Mouse (Mus musculus) lung, postnatal 0 days (tissue): Measurements from ENCODE around the gene Zbtb7b. TPM values are rescaled to one million over a fixed set of nuclear protein-coding genes. Genes with fewer than 3 reads are reported as not detected.

Source experiments
- ATAC-seq: fragments of 200-750 bp; cut with Nextera tagmentation; 2 replicates; pipeline ENCODE4 v1.8.0; 2017; ENCODE audit warnings: moderate library complexity
- DNase-seq: peaks from one replicate; pipeline ENCODE4 v3.0.0-alpha.2; 2016; ENCODE audit warnings: low spot score
- H3K27ac ChIP-seq: fragments of 300-500 bp; sonication (generic); 2 replicates; pipeline ENCODE4 v1.5.1; 2014; ENCODE audit warnings: antibody characterized with exemption, mild to moderate bottlenecking, low read length, mixed read lengths
- H3K27me3 ChIP-seq: fragments of 300-500 bp; sonication (generic); replicated peaks from 2 replicates; pipeline ENCODE4 v1.6.1; 2014; ENCODE audit warnings: low read length, mixed read lengths; ENCODE audit not compliant: insufficient read depth
- H3K36me3 ChIP-seq: fragments of 300-500 bp; sonication (generic); 2 replicates; pipeline ENCODE4 v1.6.1; 2014; ENCODE audit warnings: low read length, mixed read lengths; ENCODE audit not compliant: insufficient read depth
- H3K4me1 ChIP-seq: fragments of 300-500 bp; sonication (generic); 2 replicates; pipeline ENCODE4 v1.6.1; 2014; ENCODE audit warnings: antibody characterized with exemption, low read depth, low read length, mixed read lengths; ENCODE audit not compliant: insufficient read depth
- H3K4me2 ChIP-seq: fragments of 300-500 bp; sonication (generic); replicated peaks from 2 replicates; pipeline ENCODE4 v1.6.1; 2014; ENCODE audit warnings: low read depth, mild to moderate bottlenecking, low read length, moderate library complexity, mixed read lengths
- H3K4me3 ChIP-seq: fragments of 300-500 bp; sonication (generic); 2 replicates; pipeline ENCODE4 v1.5.1; 2014; ENCODE audit warnings: low read depth, low read length
- H3K9ac ChIP-seq: fragments of 300-500 bp; sonication (generic); replicated peaks from 2 replicates; pipeline ENCODE4 v1.6.1; 2014; ENCODE audit warnings: low read depth, mild to moderate bottlenecking
- H3K9me3 ChIP-seq: fragments of 300-500 bp; sonication (generic); 2 replicates; pipeline ENCODE4 v1.6.1; 2016; ENCODE audit warnings: low read length, mixed read lengths
- CTCF ChIP-seq: IDR thresholded peaks from 2 replicates; pipeline ENCODE4 v1.5.1; 2016; ENCODE audit warnings: antibody characterized with exemption, mild to moderate bottlenecking
- EP300 ChIP-seq: IDR thresholded peaks from 2 replicates; pipeline ENCODE4 v1.6.1; 2016; ENCODE audit warnings: antibody characterized with exemption, mild to moderate bottlenecking, control low read depth
- WGBS: fragments of 180-500 bp; shearing (Covaris S2); extraction: QIAGEN DNeasy Blood & Tissue Kit; methylation state at CpG from one replicate; pipeline ENCODE4 v1.1.7; 2014; 5-methylcytosine and 5-hydroxymethylcytosine counted together
- polyA plus RNA-seq: library from polyadenylated mRNA; unstranded; fragments of >200 nt; fragmentation: Nextera tagmentation; extraction: Ambion mirVana; gene quantifications from 2 replicates; pipeline ENCODE4 v1.2.1, GENCODE M21; 2015

Zbtb7b gene
- polyA plus RNA-seq, 1 experiment from 2014 or later = 7.3 TPM

DNA sequence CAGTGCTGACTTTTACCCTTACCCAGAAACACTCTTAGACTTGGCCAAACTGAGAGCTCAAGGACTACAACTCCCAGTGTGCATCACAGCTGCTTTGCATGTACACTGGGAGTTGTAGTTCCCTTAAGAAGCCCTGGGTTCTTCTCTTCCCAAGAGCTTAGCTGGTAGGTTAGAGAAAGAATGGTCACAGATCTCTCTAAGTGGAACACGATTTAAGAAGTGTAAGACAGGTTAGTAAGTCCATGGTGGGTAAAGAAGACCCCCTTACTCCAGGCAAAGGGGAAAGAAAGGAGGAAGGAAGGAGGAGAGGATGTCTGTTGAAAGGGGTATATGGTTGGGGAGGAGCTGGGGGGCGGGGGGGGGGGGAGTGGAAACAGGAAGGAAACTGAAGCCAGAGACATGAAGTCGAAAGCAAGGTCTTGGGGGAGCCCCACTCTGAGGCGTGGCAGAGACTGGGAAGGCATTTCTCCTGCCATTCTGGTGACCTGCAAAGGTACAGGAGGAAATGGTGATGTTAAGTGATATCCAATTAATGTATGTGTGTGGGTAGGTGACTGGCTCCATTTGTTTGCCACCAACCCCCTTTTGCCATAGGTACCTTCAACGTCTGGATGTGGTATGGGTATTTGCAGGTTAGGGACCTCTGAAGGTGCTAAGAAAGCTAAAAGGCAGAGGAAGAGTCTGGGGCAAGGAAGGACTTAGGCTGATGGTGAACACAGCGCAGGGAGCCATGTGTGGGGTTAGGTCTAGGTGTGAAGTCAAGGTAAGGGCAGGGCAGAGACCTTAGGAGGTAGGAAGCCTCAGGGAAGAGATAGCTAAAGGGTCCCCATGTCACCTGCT, 5.5 kb downstream of the Zbtb7b start:
- no peak for ATAC-seq
- TF ChIP-seq EP300 (no peak), CTCF (no peak)
- Histone ChIP-seq H3K27me3 (no peaks in the 10 kb centered on the region), H3K4me3 (no peak overlapping the region), H3K27ac (no peak overlapping the region; the same call in 1 of the 2 replicates), H3K9ac (no peak overlapping the region), H3K9me3 (no peaks in the 10 kb centered on the region), H3K4me1 (peaks cover 18% of the 10 kb centered on the region), H3K36me3 (no peaks in the 10 kb centered on the region), H3K4me2 (no peak overlapping the region)
- 53% methylated on average over 6 of the region's 6 CpGs for WGBS
- peak; percentile 73 for DNase-seq

DNA sequence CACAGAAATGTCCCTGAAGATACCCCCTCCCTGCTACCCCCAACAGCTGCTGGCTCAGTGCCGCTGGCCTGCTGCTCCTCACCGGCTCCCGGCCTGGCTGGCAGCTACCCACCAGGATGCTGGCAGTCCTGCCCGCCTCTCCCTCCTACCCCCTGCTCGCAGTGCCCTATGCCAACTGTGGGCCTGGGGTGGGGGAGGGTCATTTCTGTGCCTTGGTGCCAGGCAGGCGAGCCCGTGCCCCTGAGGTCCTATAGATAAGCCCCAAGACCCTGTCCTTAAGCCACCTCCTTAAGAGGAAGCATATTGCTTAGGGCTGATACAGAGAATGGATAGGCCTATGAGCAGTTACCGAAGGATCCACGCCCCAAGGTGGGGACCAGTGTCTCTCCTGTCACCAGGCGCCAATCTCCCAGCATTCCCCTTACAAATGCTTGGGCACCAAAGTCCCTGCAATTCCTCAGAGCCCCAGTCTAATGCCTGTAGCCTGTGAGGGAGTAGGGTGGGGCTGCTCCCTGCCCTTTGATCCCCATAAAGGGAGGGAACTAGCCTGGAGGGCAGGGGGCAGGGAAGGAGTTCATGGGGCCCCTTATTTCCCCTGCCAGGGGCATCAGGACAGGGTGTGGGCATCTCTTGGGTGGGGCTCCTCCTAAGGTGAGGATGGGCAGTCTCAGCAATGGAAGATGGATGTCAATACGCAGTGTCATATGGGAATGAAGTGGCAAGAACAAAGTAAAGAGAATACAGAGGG, 6.3 kb downstream of the Zbtb7b start:
- Histone ChIP-seq H3K27me3 (no peaks in the 10 kb centered on the region), H3K9me3 (no peaks in the 10 kb centered on the region), H3K27ac (peak overlapping the region; percentile 72; the same call in 1 of the 2 replicates), H3K4me3 (no peak overlapping the region), H3K4me2 (0 out of 2 replicates have a peak overlapping the region, but pooled peaks have one; percentile 17), H3K36me3 (no peaks in the 10 kb centered on the region), H3K9ac (no peak overlapping the region), H3K4me1 (peaks cover 18% of the 10 kb centered on the region)
- ATAC-seq = no peak
- TF ChIP-seq EP300 (no peak), CTCF (no peak)
- peak; percentile 67 for DNase-seq
- 68% methylated on average over 10 of the region's 11 CpGs for WGBS

DNA sequence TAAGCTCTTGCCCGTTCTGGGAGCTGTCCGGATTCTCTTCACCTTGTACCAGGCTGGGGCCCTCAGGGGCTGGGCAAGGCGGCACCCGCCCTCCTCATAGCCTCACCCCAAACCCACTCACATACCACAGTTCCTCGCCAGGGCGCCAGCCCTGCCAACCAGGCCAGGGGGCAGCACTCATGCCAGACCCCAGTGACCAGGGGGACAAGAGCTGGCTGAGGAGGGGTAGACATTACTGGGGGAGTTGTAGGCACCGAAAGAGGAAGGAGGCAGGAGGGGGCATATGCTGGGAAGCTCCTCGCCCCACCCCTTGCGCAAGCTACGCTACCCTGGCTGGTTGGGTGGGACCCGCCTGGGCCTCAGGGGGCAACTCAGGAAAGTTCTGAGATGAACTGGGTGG, 6.9 kb downstream of the Zbtb7b start:
- no peak for ATAC-seq
- Histone ChIP-seq H3K9ac (no peak overlapping the region), H3K27ac (peak overlapping the region; percentile 72)

DNA sequence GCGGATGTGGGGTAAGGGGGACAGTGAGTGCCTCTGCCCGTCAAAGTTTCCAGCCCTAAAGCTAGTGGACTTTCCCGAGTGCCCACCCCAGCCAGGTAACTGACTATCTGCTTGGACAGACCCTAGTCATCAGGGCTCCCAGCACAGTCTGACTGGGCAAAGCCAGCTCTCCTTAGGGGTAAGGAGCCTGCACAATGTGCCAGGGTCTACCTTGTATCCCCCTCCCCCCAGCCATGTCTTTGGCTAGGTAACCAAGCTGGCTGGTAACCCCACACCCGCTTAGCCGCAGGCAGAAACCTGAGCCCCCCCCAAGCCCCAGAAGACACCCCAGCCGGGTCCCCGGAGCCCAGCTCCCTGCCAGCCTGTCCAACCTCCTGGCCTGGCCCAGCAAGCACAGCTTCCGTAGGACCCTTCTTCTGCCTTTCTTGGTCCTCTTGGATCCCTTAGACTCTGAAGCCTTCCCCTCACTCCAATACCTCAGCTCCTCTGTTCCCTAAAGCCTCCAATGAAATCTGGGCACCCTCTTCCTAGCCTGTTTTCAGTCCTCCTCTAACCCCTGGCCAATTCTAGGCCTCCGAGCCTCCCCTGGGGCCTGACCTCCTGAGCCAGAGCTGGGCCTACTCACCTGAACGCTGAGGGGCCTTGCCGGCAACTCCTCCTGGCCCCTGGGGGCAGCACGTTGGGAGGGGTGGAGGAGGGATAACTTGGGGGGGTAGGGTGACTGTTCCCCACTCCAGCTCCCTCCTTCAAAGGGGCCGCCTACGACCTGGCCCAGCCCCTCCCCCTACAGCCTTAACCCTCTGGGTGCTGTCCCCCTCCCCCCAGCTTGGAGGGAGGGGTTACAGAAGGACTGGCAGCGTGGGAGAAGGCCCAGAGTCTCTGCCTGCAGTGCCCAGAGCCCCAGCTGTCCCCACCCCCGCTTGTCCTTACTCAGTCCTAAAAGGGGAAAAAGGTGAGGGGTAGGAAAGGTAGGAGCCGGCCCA, 7.8 kb downstream of the Zbtb7b start:
- Histone ChIP-seq H3K27ac (peak overlapping the region; percentile 72), H3K27me3 (no peaks in the 10 kb centered on the region), H3K36me3 (no peaks in the 10 kb centered on the region), H3K4me1 (peaks cover 18% of the 10 kb centered on the region), H3K9me3 (no peaks in the 10 kb centered on the region), H3K4me2 (peak overlapping the region; percentile 40), H3K4me3 (no peak overlapping the region), H3K9ac (no peak overlapping the region)
- DNase-seq (no peak), ATAC-seq (no peak)
- 51% methylated on average over 17 of the region's 17 CpGs for WGBS
- no peak for TF ChIP-seq CTCF
- TF ChIP-seq EP300 = no peak

More for the DNA sequence above, 6.9 kb downstream of the Zbtb7b start:
- WGBS = 61% methylated on average over 9 of the region's 11 CpGs
- peak; percentile 22 for DNase-seq
- TF ChIP-seq CTCF (peak; percentile 22; the same call in 1 of the 2 replicates), EP300 (no peak)
- Histone ChIP-seq H3K4me3 (no peak overlapping the region), H3K36me3 (no peaks in the 10 kb centered on the region), H3K4me1 (peaks cover 18% of the 10 kb centered on the region), H3K9me3 (no peaks in the 10 kb centered on the region), H3K27me3 (no peaks in the 10 kb centered on the region), H3K4me2 (peak overlapping the region; percentile 40)

DNA sequence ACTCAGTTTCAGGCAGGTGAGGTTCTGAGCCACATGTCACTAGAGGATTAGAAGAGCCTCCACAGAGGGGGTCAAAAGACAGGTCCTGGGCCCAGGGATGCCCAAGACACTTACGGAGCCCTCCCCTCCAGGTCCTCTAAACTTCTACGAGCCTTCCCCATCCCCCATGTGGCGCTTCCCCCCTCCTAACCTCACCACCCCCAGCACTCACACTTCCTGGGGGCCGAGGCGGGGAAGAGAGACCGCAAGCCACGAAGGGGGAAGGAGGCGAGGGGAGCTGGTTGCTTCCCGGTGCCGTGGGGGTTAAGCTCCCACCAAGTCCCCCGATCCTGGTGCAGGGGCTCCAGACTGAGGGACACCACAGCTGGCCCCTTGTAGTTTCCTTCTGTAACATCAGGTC, 9.1 kb downstream of the Zbtb7b start:
- TF ChIP-seq EP300 (no peak), CTCF (no peak)
- H3K4me1 ChIP-seq = peaks cover 18% of the 10 kb centered on the region
- no peak overlapping the region for H3K4me2 ChIP-seq
- no peak overlapping the region for H3K27ac ChIP-seq
- 45% methylated on average over 10 of the region's 11 CpGs for WGBS
- H3K36me3 ChIP-seq = peaks cover 8% of the 10 kb centered on the region; the same call in 1 of the 2 replicates
- no peaks in the 10 kb centered on the region for H3K9me3 ChIP-seq
- no peak overlapping the region for H3K4me3 ChIP-seq
- H3K27me3 ChIP-seq = no peaks in the 10 kb centered on the region
- no peak for ATAC-seq
- no peak for DNase-seq
- 0 out of 2 replicates have a peak overlapping the region, but pooled peaks have one; percentile 6 for H3K9ac ChIP-seq
